Mouse (Mus musculus) CH12.LX (cell line): Measurements from ENCODE around the gene Fcrl1. TPM values are rescaled to one million over a fixed set of nuclear protein-coding genes. Genes with fewer than 3 reads are reported as not detected.

Experiments
- DNase-seq: peaks from one replicate; pipeline ENCODE4 v3.0.0-alpha.2; 2013; ENCODE audit errors: extremely low read depth
- H3K27ac ChIP-seq: 2 replicates; pipeline ENCODE4 v1.5.1; 2012; ENCODE audit warnings: low read depth, mild to moderate bottlenecking, control low read depth, moderate library complexity; ENCODE audit not compliant: insufficient read depth
- H3K27me3 ChIP-seq: replicated peaks from 2 replicates; pipeline ENCODE3; 2012; ENCODE audit warnings: inconsistent platforms
- H3K36me3 ChIP-seq, 2 experiments: replicated peaks in 1 of 2; 2 replicates each; pipeline versions ENCODE3 to v1.6.1; 2012; ENCODE audit warnings: inconsistent platforms in 1 of 2, low read length in 1 of 2, mild to moderate bottlenecking in 1 of 2, mixed read lengths in 1 of 2, moderate library complexity in 1 of 2; ENCODE audit not compliant: control insufficient read depth in 1 of 2, insufficient read depth in 1 of 2
- H3K4me1 ChIP-seq, 2 experiments: 2 replicates each; pipeline ENCODE4 v1.6.1; 2012; ENCODE audit warnings: inconsistent platforms in 1 of 2, moderate library complexity in 1 of 2; ENCODE audit not compliant: insufficient read depth in 2 of 2, control insufficient read depth in 1 of 2
- H3K4me2 ChIP-seq: 2 replicates; pipeline ENCODE4 v1.6.1; 2012; ENCODE audit warnings: low read depth, mild to moderate bottlenecking, control low read depth; ENCODE audit not compliant: poor library complexity, insufficient read depth, severe bottlenecking
- H3K4me3 ChIP-seq, 3 experiments: fragments of 150-350 bp in 1 of 3; sonication (generic) in 1 of 3; replicated peaks in 1 of 3; 2 replicates each; pipeline versions ENCODE3 to v1.5.1; 2011 to 2012; ENCODE audit warnings: low read depth in 2 of 3, low read length in 2 of 3, mild to moderate bottlenecking in 2 of 3, moderate library complexity in 2 of 3, control low read depth in 1 of 3, improper control_type of control experiment in 1 of 3, inconsistent platforms in 1 of 3, mixed read lengths in 1 of 3; ENCODE audit not compliant: poor library complexity in 1 of 3
- H3K79me2 ChIP-seq: replicated peaks from 2 replicates; pipeline ENCODE4 v1.6.1; 2012; ENCODE audit warnings: mild to moderate bottlenecking, moderate library complexity; ENCODE audit not compliant: control insufficient read depth, poor library complexity, insufficient read depth, severe bottlenecking; ENCODE audit errors: extremely low read depth
- H3K9ac ChIP-seq: 2 replicates; pipeline ENCODE4 v1.6.1; 2012; ENCODE audit warnings: low read depth, mild to moderate bottlenecking, control low read depth, moderate library complexity; ENCODE audit not compliant: insufficient read depth
- H3K9me3 ChIP-seq: replicated peaks from 2 replicates; pipeline ENCODE3; 2012; ENCODE audit warnings: low read length, inconsistent platforms, mixed read lengths
- BHLHE40 ChIP-seq: IDR thresholded peaks from 2 replicates; pipeline ENCODE4 v1.6.1; 2011; ENCODE audit warnings: mild to moderate bottlenecking, low read depth, low read length, improper control_type of control experiment
- CHD1 ChIP-seq: IDR thresholded peaks from 2 replicates; pipeline ENCODE4 v1.6.1; 2012; ENCODE audit warnings: low read depth, low read length, improper control_type of control experiment, inconsistent platforms
- CHD2 ChIP-seq: IDR thresholded peaks from 2 replicates; pipeline ENCODE4 v1.6.1; 2011; ENCODE audit warnings: low read length, improper control_type of control experiment
- CTCF ChIP-seq, 2 experiments: IDR thresholded peaks in 1 of 2; conservative IDR thresholded peaks in 1 of 2; 2 replicates each; pipeline ENCODE4 v1.5.1; 2011 to 2012; ENCODE audit warnings: low read depth in 2 of 2, low read length in 2 of 2, improper control_type of control experiment in 1 of 2, inconsistent platforms in 1 of 2, mild to moderate bottlenecking in 1 of 2, moderate library complexity in 1 of 2
- E2F4 ChIP-seq: IDR thresholded peaks from 2 replicates; pipeline ENCODE4 v1.6.1; 2011; ENCODE audit warnings: low read depth, low read length, improper control_type of control experiment; ENCODE audit not compliant: insufficient replicate concordance
- ELF1 ChIP-seq: IDR thresholded peaks from 2 replicates; pipeline ENCODE4 v1.6.1; 2014; ENCODE audit warnings: low read depth, mild to moderate bottlenecking, inconsistent platforms, low read length, improper control_type of control experiment
- EP300 ChIP-seq: IDR thresholded peaks from 2 replicates; pipeline ENCODE4 v1.6.1; 2011; ENCODE audit warnings: low read length, improper control_type of control experiment
- ETS1 ChIP-seq: conservative IDR thresholded peaks from 2 replicates; pipeline ENCODE4 v1.6.1; 2012; ENCODE audit warnings: low read depth, mild to moderate bottlenecking, inconsistent platforms, low read length, improper control_type of control experiment, moderate library complexity
- GABPA ChIP-seq: IDR thresholded peaks from 2 replicates; pipeline ENCODE4 v1.6.1; 2012; ENCODE audit warnings: low read depth, low read length, improper control_type of control experiment, inconsistent platforms; ENCODE audit not compliant: insufficient replicate concordance
- HCFC1 ChIP-seq: IDR thresholded peaks from 2 replicates; pipeline ENCODE4 v1.6.1; 2012; ENCODE audit warnings: low read depth, mild to moderate bottlenecking, inconsistent platforms, low read length, improper control_type of control experiment
- IRF4 ChIP-seq: IDR thresholded peaks from 2 replicates; pipeline ENCODE4 v1.6.1; 2014; ENCODE audit warnings: low read depth, mild to moderate bottlenecking, inconsistent platforms, low read length, improper control_type of control experiment
- JUN ChIP-seq: IDR thresholded peaks from 2 replicates; pipeline ENCODE4 v1.6.1; 2011; ENCODE audit warnings: low read depth, mild to moderate bottlenecking, low read length, improper control_type of control experiment, moderate library complexity; ENCODE audit not compliant: insufficient read depth
- JUND ChIP-seq: conservative IDR thresholded peaks from 2 replicates; pipeline ENCODE4 v1.6.1; 2011; ENCODE audit warnings: low read depth, low read length, improper control_type of control experiment
- KAT2A ChIP-seq: IDR thresholded peaks from 2 replicates; pipeline ENCODE4 v1.6.1; 2012; ENCODE audit warnings: low read length, improper control_type of control experiment, inconsistent platforms; ENCODE audit not compliant: insufficient replicate concordance
- MAFK ChIP-seq: IDR thresholded peaks from 2 replicates; pipeline ENCODE4 v1.6.1; 2011; ENCODE audit warnings: low read length, improper control_type of control experiment; ENCODE audit not compliant: insufficient replicate concordance
- MAX ChIP-seq: IDR thresholded peaks from 2 replicates; pipeline ENCODE4 v1.6.1; 2011; ENCODE audit warnings: low read length, improper control_type of control experiment
- MAZ ChIP-seq: IDR thresholded peaks from 2 replicates; pipeline ENCODE4 v1.6.1; 2012; ENCODE audit warnings: low read depth, mild to moderate bottlenecking, inconsistent platforms, low read length, improper control_type of control experiment, moderate library complexity
- MEF2A ChIP-seq: IDR thresholded peaks from 2 replicates; pipeline ENCODE4 v1.6.1; 2014; ENCODE audit warnings: low read depth, mild to moderate bottlenecking, inconsistent platforms, low read length, improper control_type of control experiment, borderline replicate concordance
- MXI1 ChIP-seq: IDR thresholded peaks from 2 replicates; pipeline ENCODE4 v1.6.1; 2011; ENCODE audit warnings: mild to moderate bottlenecking, low read depth, low read length, improper control_type of control experiment
- MYC ChIP-seq: IDR thresholded peaks from 2 replicates; pipeline ENCODE4 v1.6.1; 2011; ENCODE audit warnings: low read depth, mild to moderate bottlenecking, improper control_type of control experiment, low read length
- NELFE ChIP-seq: IDR thresholded peaks from 2 replicates; pipeline ENCODE4 v1.6.1; 2011; ENCODE audit warnings: low read depth, low read length, improper control_type of control experiment
- NRF1 ChIP-seq: IDR thresholded peaks from 2 replicates; pipeline ENCODE4 v1.6.1; 2014; ENCODE audit warnings: low read depth, mild to moderate bottlenecking, inconsistent platforms, low read length, improper control_type of control experiment, moderate library complexity
- PAX5 ChIP-seq: IDR thresholded peaks from 2 replicates; pipeline ENCODE4 v1.6.1; 2012; ENCODE audit warnings: low read length, inconsistent platforms, mixed read lengths
- POLR2A ChIP-seq: IDR thresholded peaks from 2 replicates; pipeline ENCODE4 v1.6.1; 2011; ENCODE audit warnings: low read depth, mild to moderate bottlenecking, improper control_type of control experiment, low read length
- POLR2AphosphoS2 ChIP-seq: IDR thresholded peaks from 2 replicates; pipeline ENCODE4 v1.6.1; 2011; ENCODE audit warnings: low read depth, low read length, improper control_type of control experiment
- RAD21 ChIP-seq: IDR thresholded peaks from 2 replicates; pipeline ENCODE4 v1.6.1; 2011; ENCODE audit warnings: low read depth, mild to moderate bottlenecking, low read length, improper control_type of control experiment, moderate library complexity
- RCOR1 ChIP-seq: conservative IDR thresholded peaks from 2 replicates; pipeline ENCODE4 v1.6.1; 2012; ENCODE audit warnings: low read depth, mild to moderate bottlenecking, inconsistent platforms, low read length, improper control_type of control experiment
- SIN3A ChIP-seq: IDR thresholded peaks from 2 replicates; pipeline ENCODE4 v1.6.1; 2012; ENCODE audit warnings: low read length, improper control_type of control experiment, inconsistent platforms
- SMC3 ChIP-seq: IDR thresholded peaks from 2 replicates; pipeline ENCODE4 v1.6.1; 2011; ENCODE audit warnings: low read depth, low read length, improper control_type of control experiment
- TBP ChIP-seq: conservative IDR thresholded peaks from 2 replicates; pipeline ENCODE4 v1.6.1; 2011; ENCODE audit warnings: low read depth, low read length, improper control_type of control experiment
- TCF12 ChIP-seq: IDR thresholded peaks from 2 replicates; pipeline ENCODE4 v1.6.1; 2014; ENCODE audit warnings: low read depth, mild to moderate bottlenecking, inconsistent platforms, low read length, improper control_type of control experiment
- UBTF ChIP-seq: IDR thresholded peaks from 2 replicates; pipeline ENCODE4 v1.6.1; 2012; ENCODE audit warnings: low read depth, mild to moderate bottlenecking, inconsistent platforms, low read length, improper control_type of control experiment, moderate library complexity
- USF1 ChIP-seq: IDR thresholded peaks from 2 replicates; pipeline ENCODE4 v1.6.1; 2014; ENCODE audit warnings: low read depth, mild to moderate bottlenecking, inconsistent platforms, low read length, improper control_type of control experiment
- USF2 ChIP-seq: conservative IDR thresholded peaks from 2 replicates; pipeline ENCODE4 v1.6.1; 2011; ENCODE audit warnings: low read depth, low read length, improper control_type of control experiment
- ZC3H11A ChIP-seq: IDR thresholded peaks from 2 replicates; pipeline ENCODE4 v1.6.1; 2012; ENCODE audit warnings: low read depth, mild to moderate bottlenecking, inconsistent platforms, low read length, improper control_type of control experiment
- ZKSCAN1 ChIP-seq: IDR thresholded peaks from 2 replicates; pipeline ENCODE4 v1.6.1; 2012; ENCODE audit warnings: low read depth, inconsistent platforms, low read length, improper control_type of control experiment, borderline replicate concordance
- ZMIZ1 ChIP-seq: IDR thresholded peaks from 2 replicates; pipeline ENCODE4 v1.6.1; 2012; ENCODE audit warnings: low read depth, mild to moderate bottlenecking, inconsistent platforms, low read length, improper control_type of control experiment
- ZNF384 ChIP-seq: IDR thresholded peaks from 2 replicates; pipeline ENCODE4 v1.6.1; 2012; ENCODE audit warnings: low read depth, low read length, improper control_type of control experiment, inconsistent platforms
- dilution Hi-C: fragments of 300-500 bp; cut with MboI; formaldehyde crosslinking; loops from 2 replicates; pipeline ENCODE4 v1.14.3; 2020; ENCODE audit warnings: low sequenced_read_pairs; ENCODE audit not compliant: extremely low pct_unique_long_range_greater_than_20kb, extremely low pct_ligation_motif_present
- in situ Hi-C: fragments of 300-500 bp; cut with MboI; formaldehyde crosslinking; loops from 3 replicates; pipeline ENCODE4 v1.14.3; 2019; ENCODE audit warnings: low sequenced_read_pairs, low pct_ligation_motif_present, low pct_unique_long_range_greater_than_20kb, mixed read lengths
- polyA plus RNA-seq: library from polyadenylated mRNA; unstranded; fragments of >175 nt; gene quantifications from 2 replicates; pipeline ENCODE4 v1.2.1, GENCODE M21; 2012; ENCODE audit warnings: low read depth; ENCODE audit not compliant: insufficient read length
- total RNA-seq, 2 experiments: library from RNA; depleted of rRNA; stranded (reverse); fragments of 300-350 nt in 1 of 2; fragments of >200 nt in 1 of 2; gene quantifications; 2 replicates each; pipeline ENCODE4 v1.2.3; 2012 to 2014

Fcrl1 gene
- total and polyA plus RNA-seq, 3 experiments: 20.6 to 50.1 (median 45.2) TPM

- TF ChIP-seq GABPA: no peak
- TF ChIP-seq NELFE: no peak
- no peak for TF ChIP-seq MXI1
- no peak for TF ChIP-seq PAX5
- TF ChIP-seq EP300: no peak
Observed at GRCm38 (mm10) chr3:87420645-87421044, 44.5 kb downstream of the Fcrl1 start (continued).

- H3K9me3 ChIP-seq: no peaks in the 10 kb centered on the region
- dilution Hi-C loops: no loop called here
- TF ChIP-seq RCOR1 (no peak), ZC3H11A (peak; percentile 96), MAZ (no peak), POLR2AphosphoS2 (no peak), CTCF (conservative IDR thresholded peaks at IDR 0.05 in 1 of 2, IDR thresholded peaks at IDR 0.05 in 1 of 2; ENCODE audit: low read depth in 2 of 2, low read length in 2 of 2) (peak; percentile 84 to 95), SIN3A (no peak), USF2 (no peak), GABPA (no peak), CHD2 (no peak), IRF4 (no peak), TCF12 (no peak), MYC (no peak), EP300 (no peak), MAFK (no peak), CHD1 (no peak), USF1 (no peak), JUND (no peak), ZMIZ1 (no peak), KAT2A (no peak), ELF1 (no peak), JUN (no peak), RAD21 (peak; percentile 90), MEF2A (no peak), MXI1 (no peak), E2F4 (no peak), PAX5 (no peak), HCFC1 (no peak), MAX (peak; percentile 41; the same call in 1 of the 2 replicates), ETS1 (no peak), UBTF (no peak), SMC3 (peak; percentile 99), BHLHE40 (no peak), NRF1 (no peak), ZNF384 (no peak), POLR2A (no peak), NELFE (no peak), TBP (no peak), ZKSCAN1 (no peak)
- in situ Hi-C loops: loop anchor here (5.0 kb wide), 3 partner anchors 80 to 175 kb away; no protein-coding TSS in a partner anchor
- H3K9ac ChIP-seq: no peak overlapping the region
- H3K4me3 ChIP-seq: no peak overlapping the region
- H3K27ac ChIP-seq: no peak overlapping the region
- peak; percentile 72 for DNase-seq
- H3K27me3 ChIP-seq: no peaks in the 10 kb centered on the region
- H3K4me1 ChIP-seq: peaks cover 4 to 43% of the 10 kb centered on the region in 2 experiments; a peak in 3 of 4 replicates
- no peaks in the 10 kb centered on the region for H3K79me2 ChIP-seq
- H3K36me3 ChIP-seq: no peaks in the 10 kb centered on the region
- H3K4me2 ChIP-seq: no peak overlapping the region
Observed at GRCm38 (mm10) chr3:87422386-87422910, 46.3 kb downstream of the Fcrl1 start.
